Mouse (Mus musculus) cerebellum, adult 2 months (tissue): ENCODE results near the gene Bcas3.

Experiments used
- CTCF ChIP-seq: fragments of 200-500 bp; IDR thresholded peaks from 2 replicates; pipeline ENCODE4 v1.5.1; 2011; ENCODE audit warnings: low read depth, mild to moderate bottlenecking, control low read depth, low read length, moderate library complexity, borderline replicate concordance; ENCODE audit not compliant: insufficient read depth
- POLR2A ChIP-seq: fragments of 200-500 bp; IDR thresholded peaks from 2 replicates; pipeline ENCODE4 v1.6.1; 2011; ENCODE audit warnings: low read length, control low read depth, borderline replicate concordance; ENCODE audit not compliant: insufficient read depth

- TF ChIP-seq CTCF (no peak), POLR2A (no peak)
These were observed 287.7 kb downstream of the Bcas3 start for GRCm38 (mm10) chr11:85640659-85641058.
